Mouse (Mus musculus) limb, embryonic 15.5 days (tissue): ENCODE data around the gene Ptprn2. TPM values are rescaled to one million over a fixed set of nuclear protein-coding genes. Genes with fewer than 3 reads are reported as not detected.
"Not testable (repeated sequence)": the region's sequence is repeated elsewhere in the genome, so short reads cannot be mapped to it uniquely, and the experiment has no call there.

Experiments used
- ATAC-seq: fragments of 200-750 bp; cut with Nextera tagmentation; 2 replicates; pipeline ENCODE4 v1.8.0; 2017; ENCODE audit warnings: low read depth, moderate TSS enrichment; ENCODE audit not compliant: insufficient number of reproducible peaks, low FRiP score, low TSS enrichment
- H3K27ac ChIP-seq: fragments of 300-500 bp; sonication (generic); 2 replicates; pipeline ENCODE4 v1.5.1; 2015; ENCODE audit warnings: moderate library complexity, mild to moderate bottlenecking, inconsistent platforms
- H3K27me3 ChIP-seq: fragments of 300-500 bp; sonication (generic); 2 replicates; pipeline ENCODE4 v1.6.1; 2015; ENCODE audit warnings: inconsistent platforms
- H3K36me3 ChIP-seq: fragments of 300-500 bp; sonication (generic); 2 replicates; pipeline ENCODE4 v1.6.1; 2015; ENCODE audit warnings: inconsistent platforms
- H3K4me1 ChIP-seq: fragments of 300-500 bp; sonication (generic); 2 replicates; pipeline ENCODE4 v1.6.1; 2015; ENCODE audit warnings: inconsistent platforms
- H3K4me2 ChIP-seq: fragments of 300-500 bp; sonication (generic); 2 replicates; pipeline ENCODE4 v1.6.1; 2015; ENCODE audit warnings: mild to moderate bottlenecking, inconsistent platforms
- H3K4me3 ChIP-seq: fragments of 300-500 bp; sonication (generic); 2 replicates; pipeline ENCODE4 v1.5.1; 2015; ENCODE audit warnings: mild to moderate bottlenecking, inconsistent platforms
- H3K9ac ChIP-seq: fragments of 300-500 bp; sonication (generic); 2 replicates; pipeline ENCODE4 v1.6.1; 2015; ENCODE audit warnings: inconsistent platforms
- H3K9me3 ChIP-seq: fragments of 300-500 bp; sonication (generic); 2 replicates; pipeline ENCODE4 v1.6.1; 2016; ENCODE audit warnings: inconsistent platforms
- WGBS: fragments of 180-500 bp; shearing (Covaris S2); methylation state at CpG from one replicate; pipeline ENCODE4 v1.1.7; 2015; 5-methylcytosine and 5-hydroxymethylcytosine counted together
- polyA plus RNA-seq: library from polyadenylated mRNA; unstranded; fragments of >200 nt; fragmentation: Nextera tagmentation; extraction: Ambion mirVana; gene quantifications from 2 replicates; pipeline ENCODE4 v1.2.1, GENCODE M21; 2015

The Ptprn2 gene
- polyA plus RNA-seq, 1 experiment from 2014 or later, result 0.15 TPM

GRCm38 (mm10) chr12:116478771-116479170, 6.7 kb upstream of the Ptprn2 start:
- H3K4me1 ChIP-seq, result no peaks in the 10 kb centered on the region
- no peak overlapping the region for H3K27ac ChIP-seq
- H3K4me3 ChIP-seq, result no peak overlapping the region
- WGBS, result 60% methylated on average over 1 of the region's 1 CpGs
- ATAC-seq, result no peak
- no peaks in the 10 kb centered on the region for H3K9me3 ChIP-seq
- no peak overlapping the region for H3K9ac ChIP-seq
- no peak overlapping the region for H3K4me2 ChIP-seq
- no peaks in the 10 kb centered on the region for H3K27me3 ChIP-seq
- no peaks in the 10 kb centered on the region for H3K36me3 ChIP-seq

- H3K9ac ChIP-seq, result no peak overlapping the region
- no peaks in the 10 kb centered on the region for H3K9me3 ChIP-seq
- no peak overlapping the region for H3K4me3 ChIP-seq
- no peak overlapping the region for H3K4me2 ChIP-seq
- no peak for ATAC-seq
- H3K4me1 ChIP-seq, result peaks cover 14% of the 10 kb centered on the region
- peaks cover 16% of the 10 kb centered on the region for H3K27me3 ChIP-seq
- H3K27ac ChIP-seq, result no peak overlapping the region
- WGBS, result 90% methylated on average over 1 of the region's 1 CpGs
- H3K36me3 ChIP-seq, result no peaks in the 10 kb centered on the region
These were observed 3.6 kb upstream of the Ptprn2 start for GRCm38 (mm10) chr12:116481921-116482320.

- H3K4me3 ChIP-seq, result no peak overlapping the region
- WGBS, result 55% methylated on average over 2 of the region's 2 CpGs
- no peak overlapping the region for H3K4me2 ChIP-seq
- ATAC-seq, result no peak
- H3K36me3 ChIP-seq, result no peaks in the 10 kb centered on the region
- no peaks in the 10 kb centered on the region for H3K9me3 ChIP-seq
- H3K27ac ChIP-seq, result no peak overlapping the region
- H3K27me3 ChIP-seq, result peaks cover 25% of the 10 kb centered on the region
- no peak overlapping the region for H3K9ac ChIP-seq
- H3K4me1 ChIP-seq, result peaks cover 14% of the 10 kb centered on the region
These were observed 1.9 kb upstream of the Ptprn2 start for GRCm38 (mm10) chr12:116483581-116483980.

GRCm38 (mm10) chr12:116484991-116485390, 529 bp upstream of the Ptprn2 start:
- ATAC-seq, result no peak
- WGBS, result 81% methylated on average over 8 of the region's 8 CpGs
- Histone ChIP-seq H3K27ac (no peak overlapping the region), H3K4me3 (no peak overlapping the region), H3K27me3 (peaks cover 25% of the 10 kb centered on the region), H3K4me1 (peaks cover 14% of the 10 kb centered on the region), H3K9me3 (no peaks in the 10 kb centered on the region), H3K4me2 (no peak overlapping the region), H3K36me3 (no peaks in the 10 kb centered on the region), H3K9ac (no peak overlapping the region)

GRCm38 (mm10) chr12:116486404-116486730, 847 bp downstream of the Ptprn2 start:
- H3K4me1 ChIP-seq, result peaks cover 14% of the 10 kb centered on the region
- no peak overlapping the region for H3K9ac ChIP-seq
- ATAC-seq, result no peak
- H3K4me3 ChIP-seq, result peak overlapping the region; percentile 51
- WGBS, result 7% methylated on average over 10 of the region's 10 CpGs
- H3K9me3 ChIP-seq, result no peaks in the 10 kb centered on the region
- H3K36me3 ChIP-seq, result no peaks in the 10 kb centered on the region
- peaks cover 25% of the 10 kb centered on the region for H3K27me3 ChIP-seq
- peak overlapping the region; percentile 99 for H3K4me2 ChIP-seq
- no peak overlapping the region for H3K27ac ChIP-seq

GRCm38 (mm10) chr12:116488836-116489235, 3.3 kb downstream of the Ptprn2 start:
- Histone ChIP-seq H3K9me3 (no peaks in the 10 kb centered on the region), H3K4me2 (no peak overlapping the region), H3K27ac (no peak overlapping the region), H3K36me3 (no peaks in the 10 kb centered on the region), H3K4me1 (peaks cover 14% of the 10 kb centered on the region), H3K27me3 (peaks cover 25% of the 10 kb centered on the region), H3K4me3 (no peak overlapping the region), H3K9ac (no peak overlapping the region)
- ATAC-seq, result no peak
- WGBS, result 74% methylated on average over 8 of the region's 8 CpGs

GRCm38 (mm10) chr12:116490575-116491356, 5.2 kb downstream of the Ptprn2 start:
- no peaks in the 10 kb centered on the region for H3K9me3 ChIP-seq
- H3K9ac ChIP-seq, result no peak overlapping the region
- no peak for ATAC-seq
- 85% methylated on average over 5 of the region's 5 CpGs for WGBS
- H3K4me3 ChIP-seq, result no peak overlapping the region
- H3K36me3 ChIP-seq, result no peaks in the 10 kb centered on the region
- no peak overlapping the region for H3K4me2 ChIP-seq
- peaks cover 20% of the 10 kb centered on the region for H3K27me3 ChIP-seq
- peaks cover 10% of the 10 kb centered on the region for H3K4me1 ChIP-seq
- no peak overlapping the region for H3K27ac ChIP-seq

GRCm38 (mm10) chr12:116498666-116499065, 13.1 kb downstream of the Ptprn2 start:
- Histone ChIP-seq H3K4me1 (no peaks in the 10 kb centered on the region), H3K4me2 (no peak overlapping the region), H3K9me3 (no peaks in the 10 kb centered on the region), H3K27ac (no peak overlapping the region), H3K9ac (no peak overlapping the region), H3K27me3 (no peaks in the 10 kb centered on the region), H3K4me3 (no peak overlapping the region), H3K36me3 (no peaks in the 10 kb centered on the region)
- no peak for ATAC-seq

GRCm38 (mm10) chr12:116500652-116501051, 15.1 kb downstream of the Ptprn2 start:
- Histone ChIP-seq H3K4me3 (no peak overlapping the region), H3K4me1 (no peaks in the 10 kb centered on the region), H3K27ac (no peak overlapping the region), H3K36me3 (no peaks in the 10 kb centered on the region), H3K9ac (no peak overlapping the region), H3K9me3 (no peaks in the 10 kb centered on the region), H3K27me3 (no peaks in the 10 kb centered on the region), H3K4me2 (no peak overlapping the region)
- ATAC-seq, result no peak
- 87% methylated on average over 11 of the region's 11 CpGs for WGBS

- Histone ChIP-seq H3K4me1 (no peaks in the 10 kb centered on the region), H3K27ac (no peak overlapping the region), H3K9me3 (no peaks in the 10 kb centered on the region), H3K4me2 (no peak overlapping the region), H3K36me3 (no peaks in the 10 kb centered on the region), H3K4me3 (no peak overlapping the region), H3K27me3 (no peaks in the 10 kb centered on the region), H3K9ac (no peak overlapping the region)
- WGBS, result 93% methylated on average over 1 of the region's 1 CpGs
- ATAC-seq, result no peak
These were observed 27.0 kb downstream of the Ptprn2 start for GRCm38 (mm10) chr12:116512482-116512881.

- H3K36me3 ChIP-seq, H3K9me3 ChIP-seq, H3K4me1 ChIP-seq, H3K9ac ChIP-seq, H3K4me2 ChIP-seq, H3K4me3 ChIP-seq, ATAC-seq, H3K27ac ChIP-seq, H3K27me3 ChIP-seq: not testable (repeated sequence)
- 83% methylated on average over 2 of the region's 2 CpGs for WGBS
These were observed 28.3 kb downstream of the Ptprn2 start for GRCm38 (mm10) chr12:116513788-116514187.

- Histone ChIP-seq H3K36me3 (no peaks in the 10 kb centered on the region), H3K27ac (no peak overlapping the region), H3K4me3 (no peak overlapping the region), H3K4me1 (no peaks in the 10 kb centered on the region), H3K4me2 (no peak overlapping the region), H3K9ac (no peak overlapping the region), H3K27me3 (no peaks in the 10 kb centered on the region), H3K9me3 (no peaks in the 10 kb centered on the region)
- no peak for ATAC-seq
These were observed 30.3 kb downstream of the Ptprn2 start for GRCm38 (mm10) chr12:116515824-116516223.

GRCm38 (mm10) chr12:116528861-116529260, 43.3 kb downstream of the Ptprn2 start:
- Histone ChIP-seq H3K4me2 (no peak overlapping the region), H3K27ac (no peak overlapping the region), H3K9me3 (no peaks in the 10 kb centered on the region), H3K4me3 (no peak overlapping the region), H3K36me3 (no peaks in the 10 kb centered on the region), H3K9ac (no peak overlapping the region), H3K4me1 (no peaks in the 10 kb centered on the region), H3K27me3 (no peaks in the 10 kb centered on the region)
- no peak for ATAC-seq
- 78% methylated on average over 4 of the region's 4 CpGs for WGBS
